Mouse (Mus musculus): Measurements from ENCODE around the gene Mif.

Gene Mif

GRCm38 (mm10) chr10:75835761-75836531 lies 24.1 kb downstream of the Mif start:
- Histone ChIP-seq H3K36me3 (ENCODE audit: control insufficient read depth, insufficient read depth, low read length, poor library complexity, severe bottlenecking) (no peaks in the 10 kb centered on the region), H3K27me3 (ENCODE audit: control insufficient read depth, insufficient read depth, low read length, poor library complexity, severe bottlenecking) (no peaks in the 10 kb centered on the region)
- peak; percentile 68 for DNase-seq (ENCODE audit: low read depth, low spot score)

GRCm38 (mm10) chr10:75835307-75835706 lies 24.7 kb downstream of the Mif start:
- no peaks in the 10 kb centered on the region for H3K27me3 ChIP-seq (ENCODE audit: control insufficient read depth, insufficient read depth, low read length, poor library complexity, severe bottlenecking)
- DNase-seq (ENCODE audit: low read depth, low spot score), result peak; percentile 90

GRCm38 (mm10) chr10:75834721-75835120 lies 25.3 kb downstream of the Mif start:
- Histone ChIP-seq H3K36me3 (ENCODE audit: control insufficient read depth, insufficient read depth, low read length, poor library complexity, severe bottlenecking) (no peaks in the 10 kb centered on the region), H3K27me3 (ENCODE audit: control insufficient read depth, insufficient read depth, low read length, poor library complexity, severe bottlenecking) (no peaks in the 10 kb centered on the region)
- DNase-seq (ENCODE audit: low read depth, low spot score), result no peak

More at GRCm38 (mm10) chr10:75835307-75835706, 24.7 kb downstream of the Mif start:
- no peaks in the 10 kb centered on the region for H3K36me3 ChIP-seq (ENCODE audit: control insufficient read depth, insufficient read depth, low read length, poor library complexity, severe bottlenecking)

- no peaks in the 10 kb centered on the region for H3K27me3 ChIP-seq (ENCODE audit: control insufficient read depth, insufficient read depth, low read length, poor library complexity, severe bottlenecking)
- no peaks in the 10 kb centered on the region for H3K36me3 ChIP-seq (ENCODE audit: control insufficient read depth, insufficient read depth, low read length, poor library complexity, severe bottlenecking)
- DNase-seq (ENCODE audit: low read depth, low spot score), result peak; percentile 79
Observed at GRCm38 (mm10) chr10:75834250-75834649, 25.8 kb downstream of the Mif start.

- peak; percentile 39 for DNase-seq (ENCODE audit: low read depth, low spot score)
- no peaks in the 10 kb centered on the region for H3K36me3 ChIP-seq (ENCODE audit: control insufficient read depth, insufficient read depth, low read length, poor library complexity, severe bottlenecking)
- H3K27me3 ChIP-seq (ENCODE audit: control insufficient read depth, insufficient read depth, low read length, poor library complexity, severe bottlenecking), result no peaks in the 10 kb centered on the region
Observed at GRCm38 (mm10) chr10:75833456-75834080, 26.5 kb downstream of the Mif start.

- Histone ChIP-seq H3K36me3 (ENCODE audit: control insufficient read depth, insufficient read depth, low read length, poor library complexity, severe bottlenecking) (no peaks in the 10 kb centered on the region), H3K27me3 (ENCODE audit: control insufficient read depth, insufficient read depth, low read length, poor library complexity, severe bottlenecking) (no peaks in the 10 kb centered on the region)
- peak; percentile 84 for DNase-seq (ENCODE audit: low read depth, low spot score)
Observed at GRCm38 (mm10) chr10:75832272-75832895, 27.7 kb downstream of the Mif start.

GRCm38 (mm10) chr10:75830275-75830670 lies 29.8 kb downstream of the Mif start:
- Histone ChIP-seq H3K36me3 (ENCODE audit: control insufficient read depth, insufficient read depth, low read length, poor library complexity, severe bottlenecking) (no peaks in the 10 kb centered on the region), H3K27me3 (ENCODE audit: control insufficient read depth, insufficient read depth, low read length, poor library complexity, severe bottlenecking) (no peaks in the 10 kb centered on the region)
- no peak for DNase-seq (ENCODE audit: low read depth, low spot score)

- Histone ChIP-seq H3K27me3 (ENCODE audit: control insufficient read depth, insufficient read depth, low read length, poor library complexity, severe bottlenecking) (no peaks in the 10 kb centered on the region), H3K36me3 (ENCODE audit: control insufficient read depth, insufficient read depth, low read length, poor library complexity, severe bottlenecking) (no peaks in the 10 kb centered on the region)
- no peak for DNase-seq (ENCODE audit: low read depth, low spot score)
Observed at GRCm38 (mm10) chr10:75829529-75830274, 30.3 kb downstream of the Mif start.

- Histone ChIP-seq H3K36me3 (ENCODE audit: control insufficient read depth, insufficient read depth, low read length, poor library complexity, severe bottlenecking) (no peaks in the 10 kb centered on the region), H3K27me3 (ENCODE audit: control insufficient read depth, insufficient read depth, low read length, poor library complexity, severe bottlenecking) (no peaks in the 10 kb centered on the region)
- no peak for DNase-seq (ENCODE audit: low read depth, low spot score)
Observed at GRCm38 (mm10) chr10:75828500-75828931, 31.5 kb downstream of the Mif start.

GRCm38 (mm10) chr10:75827668-75828360 lies 32.2 kb downstream of the Mif start:
- H3K36me3 ChIP-seq (ENCODE audit: control insufficient read depth, insufficient read depth, low read length, poor library complexity, severe bottlenecking), result no peaks in the 10 kb centered on the region
- no peak for DNase-seq (ENCODE audit: low read depth, low spot score)
- no peaks in the 10 kb centered on the region for H3K27me3 ChIP-seq (ENCODE audit: control insufficient read depth, insufficient read depth, low read length, poor library complexity, severe bottlenecking)

- H3K27me3 ChIP-seq (ENCODE audit: control insufficient read depth, insufficient read depth, low read length, poor library complexity, severe bottlenecking), result no peaks in the 10 kb centered on the region
- DNase-seq (ENCODE audit: low read depth, low spot score), result no peak
Observed at GRCm38 (mm10) chr10:75824530-75824929, 35.5 kb downstream of the Mif start.

GRCm38 (mm10) chr10:75823782-75824181 lies 36.3 kb downstream of the Mif start:
- no peaks in the 10 kb centered on the region for H3K27me3 ChIP-seq (ENCODE audit: control insufficient read depth, insufficient read depth, low read length, poor library complexity, severe bottlenecking)
- DNase-seq (ENCODE audit: low read depth, low spot score), result no peak
- no peaks in the 10 kb centered on the region for H3K36me3 ChIP-seq (ENCODE audit: control insufficient read depth, insufficient read depth, low read length, poor library complexity, severe bottlenecking)

More at GRCm38 (mm10) chr10:75824530-75824929, 35.5 kb downstream of the Mif start:
- H3K36me3 ChIP-seq (ENCODE audit: control insufficient read depth, insufficient read depth, low read length, poor library complexity, severe bottlenecking), result no peaks in the 10 kb centered on the region

GRCm38 (mm10) chr10:75822443-75822842 lies 37.6 kb downstream of the Mif start, which contains the start of gene Gstt4:
TSS of gene Gstt4 (minus strand) at chr10:75822543.
- DNase-seq (ENCODE audit: low read depth, low spot score), result no peak
- no peaks in the 10 kb centered on the region for H3K27me3 ChIP-seq (ENCODE audit: control insufficient read depth, insufficient read depth, low read length, poor library complexity, severe bottlenecking)
- no peaks in the 10 kb centered on the region for H3K36me3 ChIP-seq (ENCODE audit: control insufficient read depth, insufficient read depth, low read length, poor library complexity, severe bottlenecking)

- Histone ChIP-seq H3K27me3 (ENCODE audit: control insufficient read depth, insufficient read depth, low read length, poor library complexity, severe bottlenecking) (no peaks in the 10 kb centered on the region), H3K36me3 (ENCODE audit: control insufficient read depth, insufficient read depth, low read length, poor library complexity, severe bottlenecking) (no peaks in the 10 kb centered on the region)
- no peak for DNase-seq (ENCODE audit: low read depth, low spot score)
Observed at GRCm38 (mm10) chr10:75819882-75820281, 40.2 kb downstream of the Mif start.
